Mouse (Mus musculus) spleen, adult 10 weeks (tissue): Measurements from ENCODE around the gene Fh1. TPM values are rescaled to one million over a fixed set of nuclear protein-coding genes. Genes with fewer than 3 reads are reported as not detected.

Experiments
- polyA plus RNA-seq: library from polyadenylated mRNA; stranded (reverse); fragments of 350-450 nt; fragmentation: Illumina TruSeq; extraction: RNeasy Lipid Tissue Mini Kit (QIAGEN cat#74804); gene quantifications from one replicate; pipeline ENCODE4 v1.2.3, GENCODE M21; 2015; ENCODE audit warnings: low replicate concordance; ENCODE audit not compliant: insufficient read depth

Fh1 gene
- 140 TPM for polyA plus RNA-seq

DNA sequence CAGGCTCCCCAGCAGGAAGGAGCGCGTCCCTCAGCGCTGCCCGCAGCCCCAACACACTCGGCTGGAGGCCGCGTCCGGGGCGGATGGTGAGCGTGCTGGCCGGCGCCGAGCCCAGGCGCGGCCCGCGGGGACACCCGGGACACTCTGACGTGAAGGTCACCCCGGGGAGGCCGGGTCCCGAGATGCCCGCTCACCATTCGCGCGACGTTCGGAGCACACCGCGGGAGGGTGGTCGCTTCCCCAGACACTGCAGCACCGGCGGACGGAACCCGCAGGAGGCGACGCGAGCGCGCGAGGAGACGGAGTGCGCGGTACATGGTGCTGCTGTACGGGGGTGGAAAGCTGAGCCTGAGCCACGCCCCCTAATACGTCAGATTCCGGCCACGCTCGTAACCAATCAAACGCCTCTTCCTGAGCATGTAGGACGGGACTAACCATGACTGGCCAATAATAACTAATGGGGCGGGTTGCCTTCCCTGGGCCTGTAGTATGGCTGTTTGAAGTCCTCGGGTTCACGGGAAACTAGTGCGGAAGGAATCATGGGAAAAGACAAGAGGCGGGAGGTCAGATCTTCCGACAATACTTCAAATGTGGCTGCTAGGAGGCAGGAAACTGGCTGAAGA, at the start of gene Fh1:
Gene Fh1 (minus strand): TSS at position 379 of the 623 bp plus-strand sequence.

DNA sequence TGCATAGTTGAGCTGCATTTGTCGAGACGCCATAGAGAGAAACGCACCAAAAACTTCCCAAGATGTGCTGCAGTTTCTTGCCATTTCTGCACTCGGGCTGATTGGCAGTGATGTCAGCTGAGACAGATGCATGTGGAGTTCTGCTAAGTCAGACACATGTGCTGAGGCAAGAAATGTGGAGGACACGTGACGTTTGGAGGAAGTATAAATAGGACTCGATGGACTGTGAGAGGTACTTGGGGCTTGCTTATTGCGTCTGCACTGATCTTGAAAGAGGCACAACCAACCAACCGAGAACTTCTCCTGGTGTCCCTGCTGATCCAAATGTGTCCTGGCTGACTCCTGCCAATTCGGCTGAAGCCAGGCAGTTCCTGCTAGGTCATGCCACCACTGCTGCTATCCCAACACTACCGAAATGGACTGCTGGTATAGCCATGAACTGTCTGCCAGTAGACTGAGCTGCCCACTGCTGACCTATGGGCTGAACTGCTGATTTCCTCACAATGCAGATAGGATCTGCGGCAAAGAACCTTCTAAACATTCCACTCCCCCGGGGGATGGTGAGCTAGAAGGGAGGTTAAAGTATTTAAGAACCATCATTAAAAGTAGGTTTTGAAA, 5.5 kb downstream of the Fh1 start, which contains the start of gene Kmo:
Gene Kmo (plus strand): TSS at position 568 of the 618 bp plus-strand sequence.

Other genes starting within 250 kb of the Fh1 start
- gene Rgs7, start 133.1 kb downstream of the Fh1 start, polyA plus RNA-seq: 0.50 TPM
- 126 TPM for gene Kmo, start 5.3 kb downstream of the Fh1 start, polyA plus RNA-seq
- 1.1 TPM for gene Opn3, start 67.1 kb upstream of the Fh1 start, polyA plus RNA-seq
- 10.5 TPM for gene Chml, start 67.3 kb upstream of the Fh1 start, polyA plus RNA-seq
- not detected for gene Wdr64, start 73.0 kb upstream of the Fh1 start, polyA plus RNA-seq